Mouse (Mus musculus): ENCODE results near the gene Map2k5.
A peak's percentile ranks its signal among the peaks of the same experiment; 100 is the strongest.

The Map2k5 gene

DNA sequence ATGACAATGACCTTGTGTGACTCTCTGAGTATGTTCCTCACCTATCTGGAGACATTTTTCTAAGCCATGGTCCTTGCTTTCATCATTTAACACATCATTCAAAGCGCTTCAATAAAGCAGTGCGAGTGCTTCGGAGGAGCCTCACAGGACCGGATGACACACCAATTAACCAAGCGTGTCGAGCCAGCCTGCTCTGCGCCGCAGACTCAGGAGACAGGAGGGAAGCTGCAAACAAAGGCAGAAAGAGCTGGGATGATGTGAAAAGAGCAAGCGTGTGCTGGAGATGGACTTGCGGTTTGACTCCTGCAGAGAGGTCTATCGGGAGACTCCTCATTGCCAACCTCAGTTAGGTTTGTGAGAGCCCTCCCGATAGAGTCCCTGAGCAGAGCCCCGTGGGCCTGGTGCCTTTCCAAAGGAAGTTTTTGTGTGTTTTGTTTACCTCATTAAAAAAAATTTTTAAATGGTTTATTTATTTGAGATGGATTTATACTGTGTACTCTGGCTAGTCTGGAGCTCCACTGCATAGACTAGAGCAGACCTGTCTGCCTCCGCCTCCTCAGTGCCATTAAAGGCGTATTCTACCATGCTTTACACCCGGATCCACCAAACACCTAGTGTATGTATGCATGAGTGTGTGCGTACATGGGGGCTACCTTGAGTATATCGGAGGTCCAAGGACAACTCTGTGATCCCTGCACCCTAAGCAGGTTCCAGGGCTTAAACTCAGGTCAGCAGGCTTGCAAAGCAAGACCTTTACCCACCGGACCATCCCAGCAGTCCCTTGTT is 126.7 kb downstream of the Map2k5 start:
- DNase-seq: no peak

DNA sequence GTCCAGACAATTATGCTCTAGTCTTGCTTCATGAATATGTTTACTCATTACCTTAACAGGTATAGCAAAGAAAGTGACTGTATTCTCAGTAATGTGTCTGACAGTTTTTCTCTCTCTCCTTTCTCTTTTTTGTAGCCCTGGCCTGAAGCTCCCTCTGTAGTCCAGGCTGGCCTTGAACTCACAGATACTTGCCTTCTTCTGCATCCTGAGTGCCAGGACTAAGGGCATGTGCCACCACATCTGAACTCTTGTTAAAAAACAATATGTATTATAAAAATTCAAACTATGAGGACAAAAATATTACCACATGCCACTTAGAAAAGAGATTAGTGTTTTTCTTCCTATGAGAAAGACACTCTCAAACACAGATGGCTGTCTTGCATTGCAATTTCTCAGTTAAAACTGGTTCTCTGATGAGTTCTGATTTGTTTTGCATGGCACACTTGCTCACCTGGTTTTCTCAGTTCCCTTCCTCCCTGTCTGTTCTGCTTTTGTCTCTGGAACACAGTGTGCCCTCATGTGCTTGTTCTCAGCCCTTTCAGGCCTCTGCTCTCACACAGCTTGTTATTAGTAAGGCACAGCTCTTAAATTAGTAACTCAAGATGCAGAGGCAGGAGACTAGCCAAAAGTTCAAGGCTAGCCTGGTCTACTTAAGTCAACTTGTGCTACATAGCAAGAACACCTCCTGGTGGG is 129.5 kb downstream of the Map2k5 start:
- no peak for DNase-seq

DNA sequence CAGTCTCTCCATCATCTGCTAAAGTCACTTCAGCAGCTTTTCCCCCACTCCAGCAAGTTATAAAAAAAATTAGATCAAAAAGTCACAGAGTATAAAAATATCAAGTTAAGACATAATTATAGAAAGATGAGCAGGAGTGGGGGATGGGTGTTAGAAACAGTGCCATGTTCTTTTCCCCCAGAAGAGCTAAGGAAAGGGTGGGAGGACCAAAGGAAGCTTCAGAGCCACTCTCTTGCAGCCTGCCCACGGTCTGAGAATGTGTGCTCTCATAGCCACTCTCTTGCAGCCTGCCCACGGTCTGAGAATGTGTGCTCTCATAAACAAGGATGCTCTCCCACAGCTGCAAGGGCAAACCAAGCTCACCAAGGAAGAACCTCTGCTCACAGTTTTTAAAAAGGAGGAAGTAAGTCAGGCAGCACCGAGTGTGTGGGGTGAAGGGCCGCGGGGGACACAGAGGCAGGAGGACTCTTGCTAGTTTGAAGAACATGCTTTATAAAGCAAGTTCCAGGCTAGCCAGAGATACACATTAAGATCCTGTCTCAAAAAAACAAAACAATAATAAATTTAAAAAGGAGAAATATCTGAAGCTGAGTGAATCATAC is 131.0 kb downstream of the Map2k5 start:
- no peak for DNase-seq

DNA sequence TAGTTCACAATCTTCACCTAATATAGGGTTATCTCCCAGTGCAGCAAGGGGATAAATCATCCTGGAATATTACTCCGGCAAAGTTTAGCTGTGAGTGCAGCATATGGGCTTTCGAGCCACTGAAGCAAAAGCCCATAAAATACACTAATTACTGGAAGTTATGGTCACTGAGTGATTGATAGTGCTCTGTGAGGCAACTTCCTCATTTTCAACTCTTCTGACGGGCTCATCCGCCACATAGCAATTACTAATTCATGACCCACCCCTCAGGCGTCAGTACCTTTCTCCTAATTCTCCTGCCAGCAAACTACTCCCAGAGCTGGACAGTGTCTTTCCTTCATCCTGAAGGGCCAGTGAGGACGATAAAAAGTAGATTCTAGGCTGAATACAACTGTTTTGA is 135.7 kb downstream of the Map2k5 start:
- DNase-seq: no peak

DNA sequence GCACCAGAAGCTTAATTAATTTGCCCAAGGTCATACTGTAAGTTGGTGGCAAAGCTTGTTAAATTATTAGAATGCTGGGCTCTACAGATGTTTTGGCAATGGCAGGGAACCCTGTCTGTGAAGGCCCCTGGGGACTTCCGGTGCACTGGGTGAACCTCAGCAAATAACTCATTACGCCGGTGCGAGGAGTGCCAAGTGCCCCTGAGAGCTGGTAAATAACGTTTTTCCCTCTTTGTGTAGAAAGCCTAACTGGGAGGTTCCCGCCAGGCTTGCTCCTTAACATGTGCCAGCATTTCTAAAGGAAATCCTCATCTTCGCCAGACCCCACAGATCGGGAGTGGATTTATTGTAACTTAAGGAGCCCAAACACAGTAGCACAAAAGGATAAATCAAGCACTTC is 136.5 kb downstream of the Map2k5 start:
- DNase-seq: no peak

DNA sequence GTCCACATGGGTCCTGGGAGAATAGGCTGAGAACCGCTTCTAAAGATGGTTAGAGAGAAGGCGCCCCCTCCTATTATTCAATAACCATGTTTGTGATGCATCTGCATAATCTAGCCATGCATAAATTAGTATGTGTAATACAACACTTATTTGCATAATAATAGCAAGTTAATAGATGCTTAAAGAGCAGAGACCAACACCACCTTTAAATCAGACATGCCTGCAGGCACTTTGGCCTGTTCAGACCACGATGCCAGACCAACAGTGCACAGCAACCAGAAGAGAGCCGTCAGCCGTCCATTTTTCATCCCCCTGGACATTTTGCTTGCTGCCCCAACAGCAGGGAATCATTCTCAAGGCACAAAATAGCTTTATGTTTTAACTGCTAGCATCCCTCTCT is 143.3 kb downstream of the Map2k5 start:
- DNase-seq: no peak

DNA sequence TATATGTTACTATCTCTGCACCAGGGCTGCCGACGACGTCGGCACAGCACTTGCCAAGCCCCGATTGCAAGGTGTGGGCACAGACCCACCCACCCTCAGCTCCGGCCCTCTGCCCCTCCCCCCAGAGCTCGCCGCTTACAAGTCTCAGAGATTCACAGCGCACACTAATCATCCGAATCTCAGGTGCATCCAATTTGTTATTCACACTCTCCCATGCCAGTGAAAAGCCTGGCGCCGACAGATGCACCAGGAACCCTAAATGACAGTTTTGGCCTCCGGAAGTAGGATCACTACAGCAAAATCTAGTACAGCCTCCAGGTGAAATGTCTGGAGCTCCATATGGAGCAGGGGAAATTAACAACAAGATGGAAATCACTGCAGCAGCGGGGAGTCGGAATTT is 147.4 kb downstream of the Map2k5 start:
- peak; percentile 19 for DNase-seq

DNA sequence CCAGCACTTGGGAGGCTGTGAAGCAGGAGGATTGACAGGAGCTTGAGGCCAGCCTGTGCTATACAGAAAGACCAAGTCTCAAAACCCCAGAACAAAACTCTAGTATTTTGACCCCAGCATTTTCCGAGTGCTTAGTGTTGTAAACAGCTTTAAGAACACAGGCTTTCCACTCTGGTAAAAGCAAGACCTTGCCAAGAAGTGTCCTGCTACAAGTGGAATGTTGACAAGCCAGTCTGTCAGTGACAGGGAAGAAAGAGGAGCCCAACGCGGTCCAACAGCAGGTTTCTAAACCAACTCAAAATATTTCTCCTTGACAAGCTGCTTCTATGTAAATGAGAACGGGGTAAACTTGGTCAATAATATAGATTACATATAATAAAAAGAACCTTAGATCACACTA is 148.6 kb downstream of the Map2k5 start:
- no peak for DNase-seq

DNA sequence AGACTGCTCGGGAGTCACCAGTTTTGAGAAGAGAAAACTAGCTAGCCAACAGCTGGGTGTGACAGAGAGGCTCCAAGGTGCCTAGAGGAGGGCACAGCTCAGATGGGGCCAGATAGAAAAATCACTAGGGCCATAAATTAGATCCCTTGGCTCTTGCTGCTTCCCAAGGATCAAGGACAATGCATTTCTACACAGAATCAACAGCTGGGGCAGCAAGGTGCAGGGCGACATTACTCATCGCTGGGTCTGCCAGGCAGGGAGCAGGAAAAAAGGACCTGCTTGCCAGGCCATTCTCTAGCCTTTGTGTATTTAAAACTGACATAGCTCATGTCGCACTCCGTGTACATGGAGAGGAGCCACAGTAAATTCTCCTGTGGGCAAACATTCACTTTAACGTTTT is 155.5 kb downstream of the Map2k5 start:
- no peak for DNase-seq

DNA sequence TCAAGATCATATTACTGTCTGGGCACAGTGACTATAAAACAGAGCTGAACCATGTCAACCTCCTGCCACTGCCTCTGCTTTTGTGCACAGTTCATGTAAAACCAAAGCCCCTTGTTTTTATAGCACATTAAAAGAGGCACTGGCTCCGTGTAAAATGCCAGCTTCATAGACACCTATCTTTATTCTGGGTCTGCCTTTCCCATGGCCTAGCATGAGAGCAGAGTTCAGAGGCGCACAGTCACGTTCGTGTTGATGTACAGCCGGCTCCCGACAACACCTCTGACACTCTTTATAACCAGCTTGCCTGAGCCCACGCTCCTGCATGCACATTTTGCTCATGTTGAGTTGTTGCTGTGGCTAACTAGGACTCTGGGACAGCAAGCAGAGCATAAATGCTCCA is 157.9 kb downstream of the Map2k5 start:
- DNase-seq: no peak

DNA sequence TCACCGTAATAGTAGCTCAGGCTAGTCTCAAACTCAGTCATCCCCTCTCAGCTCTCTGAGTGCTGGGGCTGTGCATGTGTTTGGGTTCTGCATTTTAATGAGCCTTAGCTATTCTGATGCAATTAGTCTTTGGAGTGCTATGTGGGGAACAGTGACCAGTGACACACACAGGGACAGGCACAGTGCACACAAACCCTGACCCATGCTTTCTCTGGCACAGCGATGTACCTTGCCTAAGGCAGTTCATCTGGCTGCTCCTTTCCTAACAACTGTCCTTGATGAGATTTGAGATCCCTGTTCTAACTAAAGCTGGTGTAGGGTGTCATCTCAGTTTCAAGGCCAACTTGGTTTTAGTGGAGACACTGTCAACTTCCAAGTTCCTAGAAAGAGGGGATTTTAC is 162.7 kb downstream of the Map2k5 start:
- no peak for DNase-seq

DNA sequence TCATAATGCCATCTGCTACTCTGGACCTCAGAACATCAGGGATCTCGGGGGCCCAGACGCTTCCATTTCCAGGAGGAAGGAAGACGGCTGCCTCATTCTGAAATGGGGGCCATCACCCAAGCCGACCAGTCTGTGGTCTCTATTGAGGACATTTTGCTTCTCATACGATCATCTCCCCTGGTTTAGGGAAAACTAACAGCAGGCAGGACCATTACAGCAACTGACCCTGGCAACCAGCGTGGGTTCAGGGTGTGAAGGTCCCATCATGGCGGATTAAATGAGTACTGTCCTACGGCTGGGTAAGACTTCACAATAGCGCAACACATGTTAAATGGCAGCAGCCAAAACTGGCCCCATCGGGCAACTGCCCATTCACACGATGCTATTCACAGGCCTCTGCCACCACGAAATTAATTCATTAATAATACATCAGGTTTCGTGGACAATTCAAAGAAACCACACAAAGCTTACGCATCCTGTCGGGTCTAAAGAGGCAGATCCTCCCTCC is 170.9 kb downstream of the Map2k5 start:
- no peak for DNase-seq

DNA sequence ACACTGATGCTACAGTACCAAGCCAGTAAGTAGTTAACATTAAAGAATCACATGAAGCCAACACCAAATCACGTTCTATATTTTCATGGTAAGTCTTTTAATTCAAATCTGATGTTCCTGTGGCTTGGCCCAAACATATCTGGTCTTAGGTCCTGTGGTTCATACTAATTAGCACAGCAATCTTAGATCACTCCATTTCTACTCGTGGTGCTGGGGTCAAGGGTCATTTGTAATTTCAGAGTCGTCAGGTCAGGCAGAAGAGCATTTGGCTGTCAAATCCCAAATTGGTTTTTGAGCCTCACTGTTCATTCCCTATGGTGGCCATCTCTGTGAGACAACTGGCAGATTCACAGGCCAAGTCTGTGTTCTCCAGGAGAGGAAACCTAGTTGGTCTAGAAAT is 174.2 kb downstream of the Map2k5 start:
- DNase-seq: no peak

DNA sequence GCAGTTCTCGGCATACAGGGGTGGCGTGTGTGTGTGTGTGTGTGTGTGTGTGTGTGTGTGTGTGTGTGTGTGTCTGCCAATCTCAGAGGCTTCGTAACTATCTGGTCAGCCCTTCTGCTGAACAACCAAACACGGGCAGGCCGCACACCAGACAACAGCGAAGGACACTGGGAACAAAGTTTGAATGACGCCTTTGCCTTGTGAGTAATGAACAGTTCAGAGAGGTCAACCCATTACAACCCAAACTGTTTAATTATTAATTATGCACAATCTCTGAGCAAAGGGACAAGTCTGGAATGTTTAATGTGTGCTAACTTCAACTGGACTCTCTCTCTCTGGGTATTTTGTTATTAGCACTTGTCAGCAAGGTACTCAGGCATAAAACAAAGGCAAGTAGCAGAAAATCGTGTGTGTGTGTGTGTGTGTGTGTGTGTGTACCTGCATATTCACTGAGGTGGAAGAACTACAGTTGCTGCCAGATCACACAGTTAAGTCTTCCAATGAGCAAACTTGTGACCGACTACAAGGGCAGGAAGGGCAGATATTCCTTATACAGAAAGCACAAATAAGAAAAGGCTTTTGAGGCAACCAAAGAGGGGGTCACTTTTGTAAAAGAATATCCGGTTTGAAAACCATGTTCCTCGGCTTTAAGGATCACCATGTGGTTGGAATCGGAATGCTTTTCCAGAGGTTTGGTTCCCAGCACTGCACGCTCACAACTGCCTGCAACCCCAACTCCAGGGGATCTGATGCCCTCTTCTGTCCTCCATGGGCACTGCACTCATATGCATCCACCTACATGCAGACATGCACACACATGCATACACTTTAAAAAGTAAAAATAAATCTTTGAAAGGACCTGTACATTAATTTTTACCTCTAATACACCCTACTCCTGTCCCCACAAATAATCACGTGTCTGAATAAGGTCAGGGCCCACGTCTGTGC is 176.1 kb downstream of the Map2k5 start:
- DNase-seq: no peak

DNA sequence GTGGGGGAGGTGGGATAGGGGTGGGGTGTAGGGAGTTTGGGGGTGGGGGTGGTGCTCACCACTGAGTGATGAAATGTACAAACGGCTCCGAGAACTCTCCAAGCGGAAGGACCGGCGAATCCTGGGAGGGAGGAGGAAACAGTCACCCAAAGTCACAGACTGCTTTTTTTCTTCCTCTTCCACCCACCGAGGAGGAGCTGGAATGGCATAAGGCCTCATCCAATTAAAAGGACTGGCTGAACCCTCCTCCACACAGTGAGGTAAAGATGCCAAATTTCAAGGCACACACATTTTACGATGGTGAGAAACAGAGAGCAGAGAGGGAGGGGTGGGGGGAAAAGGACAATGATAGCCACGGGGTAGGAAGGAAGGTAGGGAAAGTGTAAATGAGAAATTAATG is 180.4 kb downstream of the Map2k5 start:
- DNase-seq: no peak

DNA sequence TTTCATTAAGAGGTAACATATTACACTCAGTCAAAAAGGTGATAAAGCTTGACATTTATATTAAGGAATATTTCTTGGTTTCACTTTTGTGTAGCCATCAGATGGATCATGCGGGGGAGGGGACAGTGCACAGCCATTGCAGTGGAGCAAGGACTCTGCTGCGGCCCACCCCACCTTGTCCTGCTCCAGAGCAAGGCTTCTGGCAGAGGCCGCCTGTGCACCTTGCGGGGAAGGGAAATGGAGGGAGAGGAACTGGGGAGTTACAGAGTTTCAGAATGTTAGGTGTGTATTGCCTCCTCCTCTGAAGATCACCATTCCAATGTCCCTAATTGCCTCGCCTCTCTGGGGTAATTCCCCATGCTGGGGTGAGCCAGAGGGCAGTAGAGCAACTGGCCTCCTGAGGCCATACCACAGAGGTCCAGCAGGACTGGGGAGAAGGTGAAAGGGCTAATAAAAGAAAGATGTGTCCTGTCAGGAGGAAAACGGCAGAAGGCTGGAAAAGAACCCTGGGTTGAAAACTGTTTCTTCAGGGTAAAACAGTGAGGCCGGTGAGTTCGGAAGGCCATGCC is 181.5 kb downstream of the Map2k5 start:
- no peak for DNase-seq

DNA sequence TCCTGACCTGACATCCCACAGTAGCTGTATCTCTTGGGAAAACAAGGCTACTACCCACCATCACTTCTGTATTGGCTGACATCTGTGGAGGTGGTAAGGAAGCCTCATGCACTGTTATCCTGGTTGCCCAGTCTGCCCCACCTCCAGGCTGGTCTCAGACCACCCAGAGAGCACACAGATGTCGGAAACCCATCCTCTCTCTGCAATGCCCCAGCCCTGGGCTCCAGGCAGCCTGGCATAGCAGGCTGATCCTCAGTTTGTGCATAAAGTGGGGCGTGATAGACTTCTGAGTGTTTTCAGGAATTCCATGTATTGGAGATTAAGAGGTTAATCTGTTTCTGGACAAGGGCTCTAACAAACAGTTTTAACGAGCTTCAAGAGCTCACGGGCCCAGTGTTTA is 182.2 kb downstream of the Map2k5 start:
- DNase-seq: no peak

DNA sequence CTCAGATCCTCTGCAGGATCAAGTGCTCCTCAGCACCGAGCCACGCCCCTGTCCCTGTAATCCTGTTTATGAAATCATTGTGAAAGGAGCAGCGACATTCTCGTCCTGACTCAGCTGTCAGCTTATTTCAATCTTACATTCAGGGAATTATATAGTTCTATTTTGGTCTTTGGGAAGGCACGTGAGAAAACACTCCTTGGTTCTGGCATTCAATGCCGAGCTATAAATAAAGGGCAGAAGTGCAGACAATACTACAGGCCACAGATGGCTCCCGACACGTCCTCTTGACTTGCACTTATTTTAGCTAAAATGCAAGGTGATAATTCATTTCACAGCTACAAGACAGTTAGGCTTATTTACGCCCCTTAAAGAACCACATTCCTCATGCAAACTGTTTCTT is 182.9 kb downstream of the Map2k5 start:
- no peak for DNase-seq

DNA sequence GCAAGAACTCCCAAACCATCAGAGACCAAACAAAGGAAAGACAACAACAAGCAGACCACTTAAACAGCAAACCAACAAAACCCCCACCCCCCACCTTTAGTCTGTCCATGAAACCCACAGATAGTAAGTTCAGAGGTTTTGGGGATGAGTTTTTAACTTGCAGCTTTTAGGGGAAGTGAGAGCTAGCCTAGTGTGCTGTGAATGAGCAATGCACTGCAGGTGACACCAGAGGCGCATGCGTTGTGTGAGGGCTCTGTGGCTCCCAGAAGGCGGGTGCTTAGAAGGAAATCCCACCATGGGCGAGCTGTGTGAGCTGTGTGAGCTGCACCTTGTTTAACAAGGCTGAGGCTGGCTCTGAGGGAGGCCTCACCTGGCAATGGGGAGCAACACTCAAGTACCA is 184.9 kb downstream of the Map2k5 start:
- no peak for DNase-seq

DNA sequence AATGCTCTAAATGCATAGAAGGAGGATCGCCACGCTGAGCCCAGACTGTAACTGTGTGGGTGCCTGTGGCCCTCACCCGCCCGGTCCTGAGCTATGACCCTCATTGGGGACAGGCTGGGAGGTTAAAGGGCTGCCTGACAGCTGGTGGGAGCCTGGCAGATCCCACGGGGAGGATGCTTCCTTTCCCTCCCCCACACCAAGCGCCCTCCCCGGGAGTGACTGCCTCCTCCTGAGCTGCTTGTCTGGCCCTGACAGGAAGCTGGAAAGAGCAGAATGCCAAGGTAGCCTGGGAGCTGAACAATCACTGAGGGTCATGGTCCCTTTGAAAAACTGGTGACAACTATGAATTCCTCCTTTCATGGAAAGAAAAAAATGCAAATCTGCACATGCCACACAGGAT is 190.4 kb downstream of the Map2k5 start:
- DNase-seq: no peak

DNA sequence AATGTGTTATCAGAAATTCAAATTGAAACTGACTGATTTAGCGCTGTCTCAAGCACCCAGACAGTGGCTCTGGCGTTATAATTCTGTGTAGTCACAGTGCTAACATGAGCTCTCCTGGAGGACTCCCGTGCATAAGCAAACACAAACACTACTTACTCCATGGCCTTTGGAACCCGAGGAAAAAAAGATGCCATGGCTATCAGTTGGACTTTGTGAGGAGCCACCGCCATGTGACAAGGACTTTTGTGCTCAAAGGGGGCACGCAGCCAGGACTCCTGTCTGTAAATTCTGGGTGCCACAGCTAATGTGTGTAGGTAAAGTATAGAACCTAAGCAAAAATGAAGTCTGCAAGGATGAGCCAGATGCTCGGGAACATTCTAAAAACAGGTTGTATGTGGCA is 192.5 kb downstream of the Map2k5 start:
- DNase-seq: no peak

DNA sequence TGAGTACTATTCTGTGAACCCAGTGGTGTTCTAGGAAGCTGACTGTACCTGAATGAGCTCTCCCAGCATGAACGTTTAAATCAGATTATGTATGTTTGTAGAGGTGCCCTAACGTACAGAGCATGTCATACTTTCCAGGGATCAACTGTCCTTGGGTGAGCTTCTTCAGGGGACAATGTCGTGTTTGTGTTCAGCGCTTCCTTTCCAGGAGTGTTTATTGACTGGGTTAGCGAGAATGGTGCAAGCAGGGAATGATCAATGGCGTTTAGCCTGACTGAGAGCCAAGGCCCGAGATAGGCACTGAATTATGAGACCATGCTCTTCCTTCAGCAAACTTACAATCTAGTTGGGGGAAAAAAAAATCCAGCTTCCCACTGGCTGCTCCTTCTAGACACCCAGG is 193.8 kb downstream of the Map2k5 start:
- no peak for DNase-seq
